Mouse (Mus musculus): ENCODE data around the gene Clic3. TPM values are rescaled to one million over a fixed set of nuclear protein-coding genes. Genes with fewer than 3 reads are reported as not detected.

Gene Clic3
- polyA plus RNA-seq, 1 experiment from 2014 or later, result 3.2 TPM

DNA sequence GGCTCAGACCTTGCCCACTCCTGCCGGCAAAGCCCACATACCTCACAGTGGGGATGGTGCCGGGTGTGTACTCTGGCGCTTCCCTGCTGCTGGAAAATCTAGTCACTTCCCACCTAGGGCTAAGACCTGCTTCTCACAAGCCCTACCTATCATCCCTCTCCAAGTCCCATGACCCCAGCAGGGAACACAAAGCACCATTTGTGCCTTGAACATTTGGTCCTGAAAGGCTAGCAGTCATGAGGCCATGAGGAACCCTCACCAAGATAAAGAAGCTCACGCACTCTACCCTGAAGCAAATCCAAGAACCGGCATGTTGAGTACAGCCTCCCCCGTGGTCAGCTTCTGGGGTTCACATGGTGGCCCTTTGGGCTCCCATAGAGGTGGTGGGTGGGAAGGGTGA lies 13.3 kb downstream of the Clic3 start, which contains the start of gene Ptgds:
Gene Ptgds, minus strand, starts transcription at position 78 of the 400 bp plus-strand sequence.
- peaks cover 23% of the 10 kb centered on the region for H3K4me1 ChIP-seq
- no peak within 1 kb of the TSS for H3K4me3 ChIP-seq
- peak within 1 kb of the TSS; percentile 34; the same call in 1 of the 2 replicates for H3K9ac ChIP-seq
- WGBS, result 72% methylated on average over 6 of the region's 6 CpGs
- H3K36me3 ChIP-seq (ENCODE audit: poor library complexity, severe bottlenecking), result no peaks in the 10 kb centered on the region
- H3K27me3 ChIP-seq, result no peaks in the 10 kb centered on the region
- 0 out of 2 replicates have a peak within 1 kb of the TSS, but pooled peaks have one; percentile 10 for H3K4me2 ChIP-seq
- ATAC-seq, result no peak
- H3K27ac ChIP-seq, result peak within 1 kb of the TSS; percentile 73
- H3K9me3 ChIP-seq (replicated peaks), result no peaks in the 10 kb centered on the region

- no peaks in the 10 kb centered on the region for H3K36me3 ChIP-seq (ENCODE audit: poor library complexity, severe bottlenecking)
- H3K27me3 ChIP-seq, result 0 out of 2 replicates have a peak, but pooled peaks cover 5% of the 10 kb centered on the region
- no peak for ATAC-seq
- no peaks in the 10 kb centered on the region for H3K9me3 ChIP-seq (replicated peaks)
- H3K9ac ChIP-seq, result no peak overlapping the region
- H3K4me2 ChIP-seq, result no peak overlapping the region
- H3K4me1 ChIP-seq, result peaks cover 17% of the 10 kb centered on the region
- H3K27ac ChIP-seq, result no peak overlapping the region
- 74% methylated on average over 2 of the region's 2 CpGs for WGBS
- no peak overlapping the region for H3K4me3 ChIP-seq
Measured at GRCm38 (mm10) chr2:25472550-25472949, 15.9 kb downstream of the Clic3 start.

DNA sequence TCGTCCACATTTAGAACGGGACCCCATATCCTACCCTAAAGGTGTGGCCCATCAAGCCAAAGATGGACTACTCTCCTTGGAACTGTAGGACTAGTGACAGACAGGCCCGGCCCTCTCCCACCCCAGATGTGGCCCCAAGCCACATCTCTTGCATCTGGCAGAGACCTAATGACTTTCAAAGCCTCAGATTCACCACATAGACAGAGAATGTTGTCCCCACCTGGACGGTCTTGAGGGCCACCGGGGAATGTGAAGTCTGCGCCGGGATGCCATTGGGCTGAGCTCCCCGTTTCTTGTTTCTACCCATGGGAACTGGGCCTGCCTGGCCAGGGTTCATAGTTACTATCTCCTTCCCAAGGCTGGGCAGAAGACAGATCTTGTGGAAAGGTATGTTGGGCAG lies 20.9 kb downstream of the Clic3 start:
- H3K36me3 ChIP-seq (ENCODE audit: poor library complexity, severe bottlenecking), result no peaks in the 10 kb centered on the region
- no peaks in the 10 kb centered on the region for H3K9me3 ChIP-seq (replicated peaks)
- H3K9ac ChIP-seq, result no peak overlapping the region
- H3K27ac ChIP-seq, result no peak overlapping the region
- H3K27me3 ChIP-seq, result 0 out of 2 replicates have a peak, but pooled peaks cover 5% of the 10 kb centered on the region
- no peak overlapping the region for H3K4me3 ChIP-seq
- H3K4me2 ChIP-seq, result no peak overlapping the region
- no peak for ATAC-seq
- no peaks in the 10 kb centered on the region for H3K4me1 ChIP-seq
- WGBS, result 90% methylated on average over 8 of the region's 8 CpGs

GRCm38 (mm10) chr2:25477967-25478675 lies 21.5 kb downstream of the Clic3 start:
- no peak overlapping the region for H3K4me2 ChIP-seq

GRCm38 (mm10) chr2:25479551-25480311 lies 23.1 kb downstream of the Clic3 start:
- Histone ChIP-seq H3K27me3 (0 out of 2 replicates have a peak, but pooled peaks cover 5% of the 10 kb centered on the region), H3K4me3 (no peak overlapping the region), H3K9ac (no peak overlapping the region), H3K4me1 (no peaks in the 10 kb centered on the region), H3K9me3 (replicated peaks) (no peaks in the 10 kb centered on the region), H3K27ac (no peak overlapping the region), H3K36me3 (ENCODE audit: poor library complexity, severe bottlenecking) (no peaks in the 10 kb centered on the region), H3K4me2 (no peak overlapping the region)
- no peak for ATAC-seq
- WGBS, result 77% methylated on average over 10 of the region's 10 CpGs

More at GRCm38 (mm10) chr2:25477967-25478675, 21.5 kb downstream of the Clic3 start:
- H3K9ac ChIP-seq, result no peak overlapping the region
- 0 out of 2 replicates have a peak, but pooled peaks cover 5% of the 10 kb centered on the region for H3K27me3 ChIP-seq
- H3K27ac ChIP-seq, result no peak overlapping the region
- H3K4me1 ChIP-seq, result no peaks in the 10 kb centered on the region
- no peaks in the 10 kb centered on the region for H3K36me3 ChIP-seq (ENCODE audit: poor library complexity, severe bottlenecking)
- no peaks in the 10 kb centered on the region for H3K9me3 ChIP-seq (replicated peaks)
- no peak overlapping the region for H3K4me3 ChIP-seq
- 95% methylated on average over 3 of the region's 3 CpGs for WGBS
- ATAC-seq, result no peak

GRCm38 (mm10) chr2:25480541-25480940 lies 23.9 kb downstream of the Clic3 start:
- Histone ChIP-seq H3K4me3 (no peak overlapping the region), H3K4me1 (no peaks in the 10 kb centered on the region), H3K27ac (no peak overlapping the region), H3K4me2 (no peak overlapping the region), H3K9ac (no peak overlapping the region), H3K36me3 (ENCODE audit: poor library complexity, severe bottlenecking) (no peaks in the 10 kb centered on the region), H3K27me3 (0 out of 2 replicates have a peak, but pooled peaks cover 3% of the 10 kb centered on the region), H3K9me3 (replicated peaks) (no peaks in the 10 kb centered on the region)
- ATAC-seq, result no peak
- WGBS, result 91% methylated on average over 1 of the region's 1 CpGs

DNA sequence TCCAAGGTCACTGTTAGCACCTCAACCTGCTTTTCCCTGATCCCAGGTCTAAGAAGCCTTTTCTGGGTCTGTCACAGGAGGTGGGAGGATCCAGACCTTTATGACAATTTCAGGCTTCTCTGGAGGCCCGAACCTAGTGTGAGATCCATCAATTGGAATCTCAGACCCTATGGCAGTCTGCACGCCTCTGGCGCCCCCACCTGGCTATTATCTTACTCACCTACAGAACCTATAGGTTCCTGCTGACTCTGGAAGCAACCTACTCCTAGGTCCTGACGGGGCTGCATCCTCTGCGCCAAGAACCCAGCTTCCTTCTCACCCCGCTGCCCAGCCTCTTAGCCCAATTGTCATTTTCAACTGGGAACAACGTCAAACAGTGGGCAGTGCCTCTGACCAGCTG lies 26.3 kb downstream of the Clic3 start:
- Histone ChIP-seq H3K9ac (no peak overlapping the region), H3K4me3 (no peak overlapping the region), H3K27ac (no peak overlapping the region), H3K9me3 (replicated peaks) (no peaks in the 10 kb centered on the region), H3K4me2 (no peak overlapping the region), H3K36me3 (ENCODE audit: poor library complexity, severe bottlenecking) (no peaks in the 10 kb centered on the region), H3K27me3 (no peaks in the 10 kb centered on the region), H3K4me1 (no peaks in the 10 kb centered on the region)
- WGBS, result 24% methylated on average over 7 of the region's 7 CpGs
- ATAC-seq, result no peak

DNA sequence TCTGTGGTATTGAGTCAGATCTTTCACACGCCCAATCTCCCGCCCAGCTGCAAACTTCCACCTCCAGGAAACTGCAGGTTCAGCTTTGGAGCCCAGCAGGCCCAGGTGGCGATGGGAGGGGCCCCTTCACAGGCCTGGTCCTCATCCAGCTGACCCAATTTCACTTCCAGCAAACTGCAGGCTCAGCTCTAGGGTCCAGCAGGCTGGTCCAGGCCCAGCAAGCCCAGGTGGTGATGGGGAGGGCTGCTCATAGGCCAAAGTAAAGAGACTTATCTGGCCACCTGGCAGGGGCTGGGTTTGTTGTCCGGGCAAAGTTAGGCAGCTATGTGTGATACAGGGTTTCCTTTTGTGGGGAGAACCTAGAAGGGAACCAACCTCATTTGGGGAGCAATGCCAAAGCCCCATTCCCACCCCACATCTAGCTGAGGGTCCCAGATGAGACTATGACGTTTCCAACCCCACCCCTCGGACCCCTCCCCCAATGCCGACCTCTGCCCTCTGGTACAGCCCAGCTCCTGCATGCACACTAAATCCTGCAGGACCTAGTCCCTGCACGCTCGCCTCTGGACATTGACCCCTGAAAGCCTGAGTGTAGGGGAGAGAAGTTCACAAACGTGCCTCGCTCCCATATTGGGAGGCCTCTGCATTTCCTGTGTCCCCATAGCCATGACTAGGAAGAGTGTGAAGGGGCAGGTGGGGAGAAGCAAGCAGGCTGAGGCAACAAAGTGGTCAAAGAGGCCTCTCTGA lies 28.4 kb downstream of the Clic3 start:
- Histone ChIP-seq H3K27me3 (0 out of 2 replicates have a peak, but pooled peaks cover 3% of the 10 kb centered on the region), H3K4me3 (no peak overlapping the region), H3K27ac (no peak overlapping the region), H3K4me1 (no peaks in the 10 kb centered on the region), H3K4me2 (no peak overlapping the region), H3K36me3 (ENCODE audit: poor library complexity, severe bottlenecking) (no peaks in the 10 kb centered on the region), H3K9me3 (replicated peaks) (no peaks in the 10 kb centered on the region), H3K9ac (no peak overlapping the region)
- no peak for ATAC-seq
- WGBS, result 69% methylated on average over 11 of the region's 11 CpGs

DNA sequence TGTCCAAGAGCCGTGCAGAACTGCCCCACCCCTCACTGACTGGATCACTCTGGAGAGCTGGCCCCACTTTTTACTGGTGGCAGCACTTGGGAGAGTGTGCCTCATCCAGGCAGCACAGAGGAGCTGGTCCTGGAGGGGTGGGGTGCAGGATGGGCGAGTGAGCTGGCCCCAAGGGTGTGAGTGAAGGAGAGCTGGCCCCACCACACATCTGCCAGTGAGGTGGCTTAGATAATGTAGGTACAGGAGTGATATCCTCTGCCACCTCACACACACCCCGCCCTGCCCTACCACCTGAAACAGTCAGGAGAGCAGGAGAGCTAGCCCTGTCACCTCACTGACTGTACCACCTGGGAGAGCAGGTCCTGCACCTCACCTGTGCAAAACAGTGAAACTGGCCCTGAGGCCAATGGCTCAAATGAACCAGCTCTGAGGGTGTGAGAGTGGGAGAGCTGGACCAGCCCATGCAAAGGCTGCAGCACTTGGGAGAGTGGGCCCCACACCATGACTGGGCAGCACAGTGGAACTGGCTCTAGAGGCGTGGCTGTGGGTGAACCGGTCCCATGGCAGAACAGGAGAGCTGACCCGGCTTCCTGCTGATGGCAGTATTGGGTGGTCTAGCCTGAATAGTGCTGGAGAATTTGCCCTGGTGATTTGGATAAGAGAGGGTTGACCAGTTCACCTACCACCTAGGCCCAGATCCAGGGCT lies 31.5 kb downstream of the Clic3 start:
- no peak for ATAC-seq
- no peak overlapping the region for H3K4me3 ChIP-seq
- H3K36me3 ChIP-seq (ENCODE audit: poor library complexity, severe bottlenecking), result no peaks in the 10 kb centered on the region
- no peak overlapping the region for H3K27ac ChIP-seq
- H3K27me3 ChIP-seq, result 0 out of 2 replicates have a peak, but pooled peaks cover 3% of the 10 kb centered on the region
- H3K4me1 ChIP-seq, result no peaks in the 10 kb centered on the region
- no peaks in the 10 kb centered on the region for H3K9me3 ChIP-seq (replicated peaks)
- no peak overlapping the region for H3K9ac ChIP-seq
- WGBS, result 77% methylated on average over 6 of the region's 6 CpGs
- no peak overlapping the region for H3K4me2 ChIP-seq

DNA sequence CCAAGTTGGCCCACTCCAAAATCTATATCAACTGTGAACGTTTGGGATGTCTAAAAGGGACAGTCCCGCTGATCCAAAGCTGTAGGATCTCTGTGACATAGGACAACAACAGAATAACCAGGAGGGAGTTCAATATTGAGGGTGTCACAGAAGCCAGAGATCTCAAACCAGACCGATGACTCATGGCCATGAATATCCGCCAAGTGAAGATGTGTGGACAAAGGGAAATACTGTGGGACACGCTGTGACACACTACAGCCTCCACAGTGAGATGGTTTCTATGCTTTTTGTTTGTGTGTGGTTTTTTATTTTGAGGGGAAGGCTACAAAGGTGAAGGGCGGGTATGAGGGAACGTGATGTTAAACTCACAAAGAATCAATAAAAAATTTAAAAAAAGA lies 32.0 kb downstream of the Clic3 start:
- no peaks in the 10 kb centered on the region for H3K4me1 ChIP-seq
- H3K9ac ChIP-seq, result no peak overlapping the region
- no peak overlapping the region for H3K4me2 ChIP-seq
- H3K27ac ChIP-seq, result no peak overlapping the region
- 0 out of 2 replicates have a peak, but pooled peaks cover 3% of the 10 kb centered on the region for H3K27me3 ChIP-seq
- 79% methylated on average over 7 of the region's 7 CpGs for WGBS
- H3K9me3 ChIP-seq (replicated peaks), result no peaks in the 10 kb centered on the region
- ATAC-seq, result no peak
- no peaks in the 10 kb centered on the region for H3K36me3 ChIP-seq (ENCODE audit: poor library complexity, severe bottlenecking)
- H3K4me3 ChIP-seq, result no peak overlapping the region

DNA sequence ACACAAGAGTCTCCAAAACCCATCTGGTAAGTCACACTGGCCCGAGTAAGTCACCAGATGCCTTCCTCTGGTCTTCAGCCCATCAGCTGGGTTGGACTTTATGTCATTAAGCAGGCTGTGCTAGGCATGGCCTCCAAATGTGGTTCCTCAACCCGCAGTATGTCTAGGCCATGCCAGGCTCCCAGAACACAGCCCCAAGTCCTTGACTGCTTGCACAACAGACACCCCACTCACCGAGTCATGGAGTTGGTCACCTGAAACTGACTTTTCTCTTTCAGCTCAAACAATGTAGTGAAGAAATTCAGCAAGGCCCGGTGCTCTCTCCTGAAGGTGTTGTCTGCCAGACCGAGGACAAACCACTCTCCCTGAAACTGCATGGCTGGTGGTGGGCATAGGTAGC lies 36.4 kb downstream of the Clic3 start:
- H3K27me3 ChIP-seq, result 0 out of 2 replicates have a peak, but pooled peaks cover 3% of the 10 kb centered on the region
- H3K27ac ChIP-seq, result no peak overlapping the region
- no peaks in the 10 kb centered on the region for H3K4me1 ChIP-seq
- H3K9me3 ChIP-seq (replicated peaks), result no peaks in the 10 kb centered on the region
- no peak overlapping the region for H3K4me3 ChIP-seq
- no peaks in the 10 kb centered on the region for H3K36me3 ChIP-seq (ENCODE audit: poor library complexity, severe bottlenecking)
- no peak overlapping the region for H3K9ac ChIP-seq
- 84% methylated on average over 5 of the region's 5 CpGs for WGBS
- no peak for ATAC-seq
- H3K4me2 ChIP-seq, result no peak overlapping the region
